ENCODE assay signal across 8 mouse cellular contexts in genomic region chr2:167569934-167570651, GRCm38 (mm10). TPM values are rescaled to one million over a fixed set of nuclear protein-coding genes. Genes with fewer than 3 reads are reported as not detected.
DNase-seq lines count a peak whose midpoint lies in the region; ATAC-seq and TF ChIP-seq lines count a peak whose summit lies in the region.

No protein-coding gene starts in this region.

- WGBS in lung, embryonic 14.5 days: 42% methylated on average over 12 of the region's 13 CpGs

- peak; percentile 42 to 75 for DNase-seq in left cerebral cortex, postnatal 10 days (ENCODE audit: extremely low spot score in 1 of 2, low spot score in 2 of 2)
- no peak for DNase-seq in left cerebral cortex, adult 11 months (ENCODE audit: low spot score)
- DNase-seq in ZHBTc4 (ENCODE audit: low read depth, low spot score): peak; percentile 64
- DNase-seq in gastrocnemius, adult 2 months: peak; percentile 93
- peak; percentile 80 for DNase-seq in heart, postnatal 4 days
- DNase-seq in lung, embryonic 14.5 days: peak; percentile 87

- H3K4me1 ChIP-seq in lung, embryonic 14.5 days (ENCODE audit: insufficient read depth): peaks cover 9% of the 10 kb centered on the region

- H3K9me3 ChIP-seq in lung, embryonic 14.5 days (ENCODE audit: low read depth, low read length): no peaks in the 10 kb centered on the region

- 0 out of 2 replicates have a peak overlapping the region, but pooled peaks have one; percentile 4 for H3K4me2 ChIP-seq in lung, embryonic 14.5 days

- no peaks in the 10 kb centered on the region for H3K36me3 ChIP-seq in lung, embryonic 14.5 days (ENCODE audit: insufficient read depth)

- H3K4me3 ChIP-seq in gastrocnemius, adult 2 months: no peak overlapping the region
- H3K4me3 ChIP-seq in lung, embryonic 14.5 days (ENCODE audit: low read depth, low read length): no peak overlapping the region

- peak overlapping the region; percentile 80 for H3K27ac ChIP-seq in gastrocnemius, adult 2 months
- peak overlapping the region; percentile 94 for H3K27ac ChIP-seq in lung, embryonic 14.5 days (ENCODE audit: low read depth)

- intact Hi-C loops in left cerebral cortex, postnatal 10 days (cut with DNase I): no loop called here
- intact Hi-C loops in gastrocnemius, adult 2 months (cut with DNase I): loop anchor here (2.0 kb wide), 1 partner anchor 19 kb away; no protein-coding TSS in a partner anchor

- TF ChIP-seq CTCF in gastrocnemius, adult 2 months (IDR thresholded peaks at IDR 0.05): peak; percentile 31
- TF ChIP-seq CTCF in lung, embryonic 14.5 days (IDR thresholded peaks at IDR 0.05; ENCODE audit: low read depth): peak; percentile 58

- H3K27me3 ChIP-seq in lung, embryonic 14.5 days (ENCODE audit: insufficient read depth, low read length): no peaks in the 10 kb centered on the region

- no peak overlapping the region for H3K9ac ChIP-seq in lung, embryonic 14.5 days

- ATAC-seq in lung, embryonic 14.5 days (ENCODE audit: insufficient read depth): peak; percentile 59
- no peak for ATAC-seq in inflammation-experienced regulatory T-cells, adult 6 months
- no peak for ATAC-seq in megakaryocyte-erythroid progenitor cell, adult 5-6 weeks (replicated peaks; ENCODE audit: low FRiP score, low TSS enrichment, poor library complexity, severe bottlenecking)

RNA-seq across cellular contexts. Expression of gene Snai1, which starts 32.1 kb away (rescaled TPM):
- 1 to 10 TPM in 1 of 2 experiments, under 1 TPM in 1; 0.47 to 1.6 TPM for total RNA-seq in left cerebral cortex, postnatal 10 days (2021)
- total RNA-seq in gastrocnemius, adult 2 months (2021): 1 to 10 TPM; 1.1 to 1.2 TPM
- total RNA-seq in heart, postnatal 4 days (2021): 1 to 10 TPM; 4.3 to 5.0 TPM
- 152 and 162 TPM in 2 replicates for polyA plus RNA-seq in lung, embryonic 14.5 days (2014; fragmentation: Nextera tagmentation; extraction: Ambion mirVana)
- polyA plus RNA-seq in inflammation-experienced regulatory T-cells, adult 6 months (2017; shearing (Covaris generic)): not detected
- 0.37 TPM in 1 of 2 replicates, not detected in the other for total RNA-seq in megakaryocyte-erythroid progenitor cell, adult 5-6 weeks (2014; fragmentation: Nextera tagmentation)
- total RNA-seq in megakaryocyte-erythroid progenitor cell, adult 5-6 weeks (2017): 0.52 TPM in 1 of 2 replicates, not detected in the other
